Mouse (Mus musculus): Measurements from ENCODE around the gene Tbc1d7. TPM values are rescaled to one million over a fixed set of nuclear protein-coding genes. Genes with fewer than 3 reads are reported as not detected.
A peak's percentile ranks its signal among the peaks of the same experiment; 100 is the strongest.

Tbc1d7 gene
- polyA plus RNA-seq, 1 experiment = 31.4 TPM

DNA sequence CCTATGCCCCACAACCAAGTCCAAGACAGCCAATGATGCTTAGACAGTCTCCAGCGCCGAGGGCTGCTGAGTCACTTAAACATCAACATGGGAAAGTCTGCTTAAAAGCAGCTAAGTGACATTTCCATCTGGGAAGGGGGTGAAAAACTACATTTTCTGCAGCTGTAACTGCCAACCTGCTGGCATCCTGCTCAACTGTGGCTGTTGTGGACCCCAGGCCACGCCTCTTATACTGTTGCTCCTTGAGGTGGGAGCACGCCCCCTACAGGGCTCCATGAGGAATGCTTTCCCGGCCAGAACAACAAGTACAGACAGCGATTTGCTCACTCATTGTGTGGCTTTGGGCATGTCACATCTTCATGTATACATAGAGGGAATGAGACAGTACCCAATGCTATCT is 25.9 kb upstream of the Tbc1d7 start:
- TF ChIP-seq POLR2A (IDR thresholded peaks at IDR 0.05; ENCODE audit: insufficient read length, low read depth) = no peak
- TF ChIP-seq MAX (IDR thresholded peaks at IDR 0.05; ENCODE audit: low read depth) = no peak
- no peak for TF ChIP-seq TCF12 (IDR thresholded peaks at IDR 0.05; ENCODE audit: insufficient read depth, poor library complexity, severe bottlenecking)
- no peak for TF ChIP-seq REST (IDR thresholded peaks at IDR 0.05; ENCODE audit: insufficient read depth, insufficient read length)
- TF ChIP-seq CEBPB (IDR thresholded peaks at IDR 0.05; ENCODE audit: insufficient read depth, poor library complexity, severe bottlenecking) = no peak
- TF ChIP-seq USF1 (IDR thresholded peaks at IDR 0.05; ENCODE audit: low read depth) = no peak
- TF ChIP-seq E2F4 (IDR thresholded peaks at IDR 0.05; ENCODE audit: insufficient read depth) = no peak
- no peak for TF ChIP-seq TCF3 (IDR thresholded peaks at IDR 0.05; ENCODE audit: insufficient read length, low read depth)
- TF ChIP-seq MYOD1 (IDR thresholded peaks at IDR 0.05; ENCODE audit: control insufficient read depth in 1 of 3, insufficient read length in 2 of 3, low read depth in 2 of 3) = no peak
- TF ChIP-seq SRF (IDR thresholded peaks at IDR 0.05; ENCODE audit: control insufficient read depth, insufficient read length, low read depth) = no peak
- no peak for TF ChIP-seq MYOG (IDR thresholded peaks at IDR 0.05; ENCODE audit: control insufficient read depth in 1 of 3, insufficient read depth in 1 of 3, insufficient read length in 2 of 3, low read depth in 2 of 3)
- TF ChIP-seq POLR2AphosphoS2 (IDR thresholded peaks at IDR 0.05; ENCODE audit: insufficient read length, low read depth) = no peak
- Histone ChIP-seq H3ac (ENCODE audit: control insufficient read depth, insufficient read length) (no peak overlapping the region), H3K4me3 (no peak overlapping the region), H3K79me2 (ENCODE audit: control insufficient read depth, insufficient read depth) (no peaks in the 10 kb centered on the region), H3K36me3 (ENCODE audit: control insufficient read depth, insufficient read depth) (no peaks in the 10 kb centered on the region), H3K4me2 (ENCODE audit: low read depth) (no peak overlapping the region), H3K27me3 (ENCODE audit: control insufficient read depth, insufficient read depth, insufficient read length) (no peaks in the 10 kb centered on the region)

DNA sequence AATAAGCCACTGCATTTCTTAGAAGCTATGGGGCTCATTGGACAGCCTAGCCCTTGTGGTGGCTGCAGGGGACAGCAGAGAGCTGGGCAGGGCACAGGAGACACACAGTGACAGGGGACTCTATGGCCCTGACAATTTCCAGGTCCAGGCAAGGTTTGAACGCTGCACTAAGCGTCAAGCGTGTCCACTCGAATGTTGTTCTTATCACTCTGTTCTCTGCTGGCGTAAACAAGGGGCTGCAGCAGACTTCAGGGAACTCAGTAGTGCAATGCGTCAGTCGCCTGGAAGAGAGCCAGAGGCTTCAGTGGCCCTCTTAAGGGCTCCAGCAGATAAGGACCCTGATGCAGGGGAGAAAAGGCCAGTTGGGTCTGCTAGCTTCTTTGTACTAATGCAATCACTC is 24.7 kb upstream of the Tbc1d7 start:
- no peaks in the 10 kb centered on the region for H3K27me3 ChIP-seq (ENCODE audit: control insufficient read depth, insufficient read depth, insufficient read length)

DNA sequence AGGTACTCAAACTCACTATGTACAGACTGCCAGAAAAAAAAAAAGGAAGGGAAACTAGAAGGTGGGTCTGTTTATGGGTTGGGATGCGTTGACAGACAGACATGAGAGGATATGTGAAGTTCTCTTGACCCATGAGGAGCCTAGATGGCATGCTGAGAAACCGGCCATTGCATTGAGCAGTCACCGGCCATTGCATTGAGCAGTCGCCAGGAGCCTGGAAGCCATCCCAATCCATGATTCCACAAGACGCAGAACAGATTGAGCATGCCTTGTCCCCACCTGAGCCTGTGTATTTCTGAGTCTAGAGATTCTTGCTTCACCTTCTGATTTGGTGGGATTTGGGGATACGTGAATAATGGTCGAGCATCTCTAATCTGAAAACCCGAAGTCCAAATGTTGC is 22.6 kb upstream of the Tbc1d7 start:
- Histone ChIP-seq H3K36me3 (ENCODE audit: control insufficient read depth, insufficient read depth) (no peaks in the 10 kb centered on the region), H3K4me3 (no peak overlapping the region), H3K79me2 (ENCODE audit: control insufficient read depth, insufficient read depth) (no peaks in the 10 kb centered on the region), H3K27me3 (ENCODE audit: control insufficient read depth, insufficient read depth, insufficient read length) (no peaks in the 10 kb centered on the region), H3ac (ENCODE audit: control insufficient read depth, insufficient read length) (no peak overlapping the region), H3K4me2 (ENCODE audit: low read depth) (peak overlapping the region; percentile 60)
- no peak for TF ChIP-seq USF1 (IDR thresholded peaks at IDR 0.05; ENCODE audit: low read depth)
- no peak for TF ChIP-seq MYOG (IDR thresholded peaks at IDR 0.05; ENCODE audit: control insufficient read depth in 1 of 3, insufficient read depth in 1 of 3, insufficient read length in 2 of 3, low read depth in 2 of 3)
- no peak for TF ChIP-seq MAX (IDR thresholded peaks at IDR 0.05; ENCODE audit: low read depth)
- TF ChIP-seq TCF12 (IDR thresholded peaks at IDR 0.05; ENCODE audit: insufficient read depth, poor library complexity, severe bottlenecking) = no peak
- TF ChIP-seq TCF3 (IDR thresholded peaks at IDR 0.05; ENCODE audit: insufficient read length, low read depth) = no peak
- TF ChIP-seq REST (IDR thresholded peaks at IDR 0.05; ENCODE audit: insufficient read depth, insufficient read length) = no peak
- TF ChIP-seq SRF (IDR thresholded peaks at IDR 0.05; ENCODE audit: control insufficient read depth, insufficient read length, low read depth) = no peak
- TF ChIP-seq POLR2AphosphoS2 (IDR thresholded peaks at IDR 0.05; ENCODE audit: insufficient read length, low read depth) = no peak
- TF ChIP-seq POLR2A (IDR thresholded peaks at IDR 0.05; ENCODE audit: insufficient read length, low read depth) = no peak
- TF ChIP-seq E2F4 (IDR thresholded peaks at IDR 0.05; ENCODE audit: insufficient read depth) = no peak

More for the DNA sequence above, 24.7 kb upstream of the Tbc1d7 start:
- Histone ChIP-seq H3K4me2 (ENCODE audit: low read depth) (no peak overlapping the region), H3K36me3 (ENCODE audit: control insufficient read depth, insufficient read depth) (no peaks in the 10 kb centered on the region), H3K79me2 (ENCODE audit: control insufficient read depth, insufficient read depth) (no peaks in the 10 kb centered on the region), H3K4me3 (no peak overlapping the region), H3ac (ENCODE audit: control insufficient read depth, insufficient read length) (no peak overlapping the region)
- TF ChIP-seq POLR2AphosphoS2 (IDR thresholded peaks at IDR 0.05; ENCODE audit: insufficient read length, low read depth) (no peak), E2F4 (IDR thresholded peaks at IDR 0.05; ENCODE audit: insufficient read depth) (no peak), POLR2A (IDR thresholded peaks at IDR 0.05; ENCODE audit: insufficient read length, low read depth) (no peak), TCF12 (IDR thresholded peaks at IDR 0.05; ENCODE audit: insufficient read depth, poor library complexity, severe bottlenecking) (no peak), CEBPB (IDR thresholded peaks at IDR 0.05; ENCODE audit: insufficient read depth, poor library complexity, severe bottlenecking) (no peak), USF1 (IDR thresholded peaks at IDR 0.05; ENCODE audit: low read depth) (no peak), REST (IDR thresholded peaks at IDR 0.05; ENCODE audit: insufficient read depth, insufficient read length) (no peak), MYOG (IDR thresholded peaks at IDR 0.05; ENCODE audit: control insufficient read depth in 1 of 3, insufficient read depth in 1 of 3, insufficient read length in 2 of 3, low read depth in 2 of 3) (no peak), MAX (IDR thresholded peaks at IDR 0.05; ENCODE audit: low read depth) (no peak), MYOD1 (IDR thresholded peaks at IDR 0.05; ENCODE audit: control insufficient read depth in 1 of 3, insufficient read length in 2 of 3, low read depth in 2 of 3) (no peak), SRF (IDR thresholded peaks at IDR 0.05; ENCODE audit: control insufficient read depth, insufficient read length, low read depth) (no peak), TCF3 (IDR thresholded peaks at IDR 0.05; ENCODE audit: insufficient read length, low read depth) (no peak)

DNA sequence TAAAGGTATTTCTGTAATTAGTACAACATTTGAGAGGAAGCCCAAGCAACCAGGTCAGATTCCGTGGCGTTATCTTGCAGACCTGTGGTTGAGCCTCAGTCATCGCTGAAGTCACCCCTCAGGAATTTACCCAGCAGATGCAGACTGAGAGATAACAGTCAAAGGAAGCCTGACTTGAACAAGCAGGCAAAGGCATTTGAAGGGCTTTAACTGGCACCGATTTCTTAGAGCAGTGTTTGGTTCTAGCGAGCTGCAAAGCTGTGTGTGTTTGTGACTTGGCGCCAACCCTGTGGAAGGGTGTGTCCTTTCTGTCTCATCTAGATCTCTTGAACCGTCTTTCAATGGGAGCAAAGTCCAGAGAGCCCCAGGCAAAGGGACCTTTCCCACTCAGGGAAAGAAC is 22.0 kb upstream of the Tbc1d7 start:
- no peaks in the 10 kb centered on the region for H3K27me3 ChIP-seq (ENCODE audit: control insufficient read depth, insufficient read depth, insufficient read length)
- H3K36me3 ChIP-seq (ENCODE audit: control insufficient read depth, insufficient read depth) = no peaks in the 10 kb centered on the region
- H3ac ChIP-seq (ENCODE audit: control insufficient read depth, insufficient read length) = no peak overlapping the region
- no peak overlapping the region for H3K4me3 ChIP-seq
- H3K79me2 ChIP-seq (ENCODE audit: control insufficient read depth, insufficient read depth) = no peaks in the 10 kb centered on the region
- H3K4me2 ChIP-seq (ENCODE audit: low read depth) = peak overlapping the region; percentile 60
- TF ChIP-seq MYOG (IDR thresholded peaks at IDR 0.05; ENCODE audit: control insufficient read depth in 1 of 3, insufficient read depth in 1 of 3, insufficient read length in 2 of 3, low read depth in 2 of 3) (peak in 1 of 3 experiments; percentile 55), MYOD1 (IDR thresholded peaks at IDR 0.05; ENCODE audit: control insufficient read depth in 1 of 3, insufficient read length in 2 of 3, low read depth in 2 of 3) (peak in 1 of 3 experiments; percentile 58), USF1 (IDR thresholded peaks at IDR 0.05; ENCODE audit: low read depth) (no peak)

DNA sequence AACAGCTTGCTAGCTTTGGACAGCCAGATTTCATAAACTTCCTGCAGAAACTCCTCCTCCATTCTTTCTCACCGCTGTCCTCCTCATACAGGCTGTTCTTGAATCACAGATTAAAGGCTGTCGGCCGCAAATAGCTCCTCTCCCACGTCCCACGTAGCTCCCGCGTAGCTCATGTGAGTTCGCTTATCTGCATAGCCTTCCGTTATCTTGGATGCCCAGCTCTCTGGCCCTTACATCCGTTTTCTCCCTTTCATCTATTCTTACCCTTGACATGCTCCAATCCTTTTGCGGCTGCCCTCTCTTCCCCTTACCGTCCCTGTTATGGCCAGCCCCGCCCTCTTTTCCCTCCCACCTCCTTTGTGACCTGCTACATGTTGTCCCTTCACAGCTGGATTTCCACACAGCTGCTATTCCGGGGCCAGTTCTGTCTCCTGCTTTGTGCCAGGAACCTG is 20.5 kb upstream of the Tbc1d7 start:
- Histone ChIP-seq H3K36me3 (ENCODE audit: control insufficient read depth, insufficient read depth) (no peaks in the 10 kb centered on the region), H3K27me3 (ENCODE audit: control insufficient read depth, insufficient read depth, insufficient read length) (no peaks in the 10 kb centered on the region), H3ac (ENCODE audit: control insufficient read depth, insufficient read length) (no peak overlapping the region), H3K4me3 (no peak overlapping the region), H3K4me2 (ENCODE audit: low read depth) (peak overlapping the region; percentile 52), H3K79me2 (ENCODE audit: control insufficient read depth, insufficient read depth) (no peaks in the 10 kb centered on the region)
- peak in 1 of 3 experiments; percentile 16 for TF ChIP-seq MYOD1 (IDR thresholded peaks at IDR 0.05; ENCODE audit: control insufficient read depth in 1 of 3, insufficient read length in 2 of 3, low read depth in 2 of 3)
- no peak for TF ChIP-seq REST (IDR thresholded peaks at IDR 0.05; ENCODE audit: insufficient read depth, insufficient read length)
